Mouse (Mus musculus) hindbrain, embryonic 16.5 days (tissue): ENCODE data around the gene Olfr633. TPM values are rescaled to one million over a fixed set of nuclear protein-coding genes. Genes with fewer than 3 reads are reported as not detected.
"Not testable (repeated sequence)": the region's sequence is repeated elsewhere in the genome, so short reads cannot be mapped to it uniquely, and the experiment has no call there.

Experiments
- ATAC-seq: fragments of 200-750 bp; cut with Nextera tagmentation; 2 replicates; pipeline ENCODE4 v1.8.0; 2017; ENCODE audit warnings: moderate TSS enrichment, moderate library complexity
- H3K27ac ChIP-seq: fragments of 300-500 bp; sonication (generic); 2 replicates; pipeline ENCODE4 v1.5.1; 2014; ENCODE audit warnings: low read depth, mild to moderate bottlenecking, control low read depth, low read length, moderate library complexity
- H3K27me3 ChIP-seq: fragments of 300-500 bp; sonication (generic); replicated peaks from 2 replicates; pipeline ENCODE4 v1.6.1; 2014; ENCODE audit warnings: low read length; ENCODE audit not compliant: control insufficient read depth, insufficient read depth
- H3K36me3 ChIP-seq: fragments of 300-500 bp; sonication (generic); 2 replicates; pipeline ENCODE4 v1.6.1; 2014; ENCODE audit warnings: mild to moderate bottlenecking, low read length, moderate library complexity, mixed read lengths; ENCODE audit not compliant: control insufficient read depth, insufficient read depth
- H3K4me1 ChIP-seq: fragments of 300-500 bp; sonication (generic); 2 replicates; pipeline ENCODE4 v1.6.1; 2014; ENCODE audit warnings: low read depth, low read length; ENCODE audit not compliant: control insufficient read depth, insufficient read depth
- H3K4me2 ChIP-seq: fragments of 300-500 bp; sonication (generic); 2 replicates; pipeline ENCODE4 v1.6.1; 2014; ENCODE audit warnings: mild to moderate bottlenecking, low read length, control low read depth, moderate library complexity
- H3K4me3 ChIP-seq: fragments of 300-500 bp; sonication (generic); 2 replicates; pipeline ENCODE4 v1.5.1; 2014; ENCODE audit warnings: mild to moderate bottlenecking, low read length, control low read depth, moderate library complexity
- H3K9ac ChIP-seq: fragments of 300-500 bp; sonication (generic); 2 replicates; pipeline ENCODE4 v1.6.1; 2014; ENCODE audit warnings: low read depth, mild to moderate bottlenecking, control low read depth, low read length, moderate library complexity
- H3K9me3 ChIP-seq: fragments of 300-500 bp; sonication (generic); 2 replicates; pipeline ENCODE4 v1.6.1; 2014; ENCODE audit warnings: mild to moderate bottlenecking, low read length, moderate library complexity; ENCODE audit not compliant: control insufficient read depth
- WGBS: fragments of 180-500 bp; shearing (Covaris S2); extraction: QIAGEN DNeasy Blood & Tissue Kit; methylation state at CpG from one replicate; pipeline ENCODE4 v1.1.7; 2014; 5-methylcytosine and 5-hydroxymethylcytosine counted together
- polyA plus RNA-seq: library from polyadenylated mRNA; unstranded; fragments of >200 nt; fragmentation: Nextera tagmentation; extraction: Ambion mirVana; gene quantifications from 2 replicates; pipeline ENCODE4 v1.2.1, GENCODE M21; 2015

Olfr633 gene
- not detected in 2 replicates for polyA plus RNA-seq

DNA sequence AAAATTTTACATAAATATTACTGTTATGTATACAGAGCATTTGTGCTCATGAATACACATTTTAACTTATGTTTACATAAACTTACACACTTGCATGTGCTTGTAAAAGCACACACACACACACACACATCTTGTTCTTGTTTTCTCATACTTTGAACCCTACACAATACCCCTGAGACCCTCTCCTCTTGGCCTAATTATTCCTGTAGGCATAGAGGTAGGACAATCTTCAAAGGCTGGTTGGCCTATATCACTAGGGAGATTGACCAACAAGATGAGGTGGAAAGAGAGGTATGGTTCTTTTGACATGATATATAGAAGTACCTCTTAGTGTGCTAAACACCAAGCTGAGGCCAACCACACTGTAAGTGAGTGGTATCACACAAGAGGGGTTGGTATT lies at the start of gene Olfr633:
Olfr633 (plus strand) TSS at position 301 of the 400 bp plus-strand sequence.
- Histone ChIP-seq H3K36me3 (no peaks in the 10 kb centered on the region), H3K27me3 (no peaks in the 10 kb centered on the region), H3K4me2 (no peak within 1 kb of the TSS), H3K4me3 (no peak within 1 kb of the TSS), H3K4me1 (no peaks in the 10 kb centered on the region), H3K9me3 (no peaks in the 10 kb centered on the region), H3K9ac (no peak within 1 kb of the TSS), H3K27ac (no peak within 1 kb of the TSS)
- ATAC-seq: no peak

GRCm38 (mm10) chr7:103903187-103903586 lies 41.0 kb upstream of the Olfr633 start, which contains the start of gene Olfr65:
Gene Olfr65 (plus strand): TSS chr7:103903487.
- H3K27me3 ChIP-seq: no peaks in the 10 kb centered on the region
- H3K27ac ChIP-seq: no peak within 1 kb of the TSS
- no peak for ATAC-seq
- no peak within 1 kb of the TSS for H3K4me2 ChIP-seq
- no peaks in the 10 kb centered on the region for H3K4me1 ChIP-seq
- no peaks in the 10 kb centered on the region for H3K36me3 ChIP-seq
- no peaks in the 10 kb centered on the region for H3K9me3 ChIP-seq
- no peak within 1 kb of the TSS for H3K9ac ChIP-seq
- H3K4me3 ChIP-seq: no peak within 1 kb of the TSS
- WGBS: 80% methylated on average over 2 of the region's 2 CpGs

DNA sequence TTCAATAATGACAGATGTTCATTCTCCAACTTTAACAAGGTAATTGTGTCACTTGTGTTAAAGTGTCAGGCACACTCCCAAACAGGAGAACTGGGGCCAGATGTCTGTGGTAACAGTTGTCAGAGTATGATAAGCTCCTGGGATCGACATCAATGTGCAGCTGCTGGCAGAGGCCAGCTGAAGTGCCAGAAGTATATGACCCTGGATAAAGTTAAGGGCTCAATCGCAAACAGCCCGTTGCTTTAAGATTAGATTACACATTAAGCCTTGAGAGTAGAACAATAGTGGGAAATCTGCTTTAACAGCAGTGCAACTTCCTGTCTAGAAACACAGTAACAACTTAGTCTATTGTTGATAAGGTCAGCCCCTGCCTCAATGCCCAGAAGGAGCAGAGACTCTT lies 34.2 kb upstream of the Olfr633 start:
- H3K9me3 ChIP-seq: no peaks in the 10 kb centered on the region
- ATAC-seq: no peak

GRCm38 (mm10) chr7:103912969-103913511 lies 31.2 kb upstream of the Olfr633 start:
- Histone ChIP-seq H3K9me3 (no peaks in the 10 kb centered on the region), H3K4me1 (no peaks in the 10 kb centered on the region), H3K36me3 (no peaks in the 10 kb centered on the region), H3K27me3 (no peaks in the 10 kb centered on the region), H3K4me2 (no peak overlapping the region), H3K9ac (no peak overlapping the region), H3K27ac (no peak overlapping the region), H3K4me3 (no peak overlapping the region)
- ATAC-seq: no peak
- WGBS: 47% methylated on average over 8 of the region's 8 CpGs

More for the DNA sequence above, 34.2 kb upstream of the Olfr633 start:
- H3K4me3 ChIP-seq: no peak overlapping the region
- no peaks in the 10 kb centered on the region for H3K4me1 ChIP-seq
- no peaks in the 10 kb centered on the region for H3K36me3 ChIP-seq
- no peaks in the 10 kb centered on the region for H3K27me3 ChIP-seq
- WGBS: 67% methylated on average over 3 of the region's 3 CpGs
- H3K27ac ChIP-seq: no peak overlapping the region
- H3K4me2 ChIP-seq: no peak overlapping the region
- no peak overlapping the region for H3K9ac ChIP-seq

DNA sequence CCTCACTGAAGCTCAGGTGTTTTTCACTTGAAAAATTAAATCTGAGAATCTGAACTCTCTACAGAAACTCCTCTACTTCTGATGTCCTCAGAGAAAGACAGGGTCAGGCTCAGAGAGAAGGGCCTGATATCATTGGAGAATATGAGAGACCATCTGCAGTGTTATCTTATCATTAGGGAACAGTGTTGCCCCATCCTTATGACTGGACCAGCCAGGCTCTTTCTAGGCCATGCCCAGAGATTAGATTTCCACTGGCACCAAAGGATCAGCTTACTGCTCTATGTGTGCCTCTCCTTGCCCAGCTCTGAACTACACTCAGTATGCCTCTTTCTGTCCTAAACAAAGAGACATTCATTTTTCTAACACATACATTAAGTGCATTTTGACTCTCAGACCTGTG lies 28.9 kb upstream of the Olfr633 start:
- ATAC-seq: no peak

GRCm38 (mm10) chr7:103928525-103928924 lies 15.7 kb upstream of the Olfr633 start, which contains the start of gene Olfr631:
Gene Olfr631 (plus strand): TSS chr7:103928825.
- H3K27ac ChIP-seq: no peak within 1 kb of the TSS
- H3K4me3 ChIP-seq: no peak within 1 kb of the TSS
- H3K9ac ChIP-seq: no peak within 1 kb of the TSS
- H3K9me3 ChIP-seq: no peaks in the 10 kb centered on the region
- no peaks in the 10 kb centered on the region for H3K4me1 ChIP-seq
- no peak within 1 kb of the TSS for H3K4me2 ChIP-seq
- no peaks in the 10 kb centered on the region for H3K36me3 ChIP-seq
- ATAC-seq: no peak
- H3K27me3 ChIP-seq: no peaks in the 10 kb centered on the region

More for the DNA sequence above, 28.9 kb upstream of the Olfr633 start:
- Histone ChIP-seq H3K27ac (no peak overlapping the region), H3K9ac (no peak overlapping the region), H3K4me3 (no peak overlapping the region), H3K4me1 (no peaks in the 10 kb centered on the region), H3K27me3 (no peaks in the 10 kb centered on the region), H3K9me3 (no peaks in the 10 kb centered on the region), H3K36me3 (no peaks in the 10 kb centered on the region), H3K4me2 (no peak overlapping the region)

- H3K4me1 ChIP-seq: no peaks in the 10 kb centered on the region
- no peak within 1 kb of the TSS for H3K9ac ChIP-seq
- no peaks in the 10 kb centered on the region for H3K36me3 ChIP-seq
- H3K27me3 ChIP-seq: no peaks in the 10 kb centered on the region
- 78% methylated on average over 2 of the region's 2 CpGs for WGBS
- no peak for ATAC-seq
- no peak within 1 kb of the TSS for H3K4me3 ChIP-seq
- H3K4me2 ChIP-seq: no peak within 1 kb of the TSS
- no peak within 1 kb of the TSS for H3K27ac ChIP-seq
- H3K9me3 ChIP-seq: no peaks in the 10 kb centered on the region
Observed at GRCm38 (mm10) chr7:103934264-103934663, 10.0 kb upstream of the Olfr633 start, which contains the start of gene Olfr632. Gene Olfr632 (plus strand): TSS chr7:103934347.

GRCm38 (mm10) chr7:103942730-103943129 lies 1.5 kb upstream of the Olfr633 start:
- Histone ChIP-seq H3K4me1 (no peaks in the 10 kb centered on the region), H3K36me3 (no peaks in the 10 kb centered on the region), H3K4me2 (no peak overlapping the region), H3K9ac (no peak overlapping the region), H3K9me3 (no peaks in the 10 kb centered on the region), H3K27ac (no peak overlapping the region), H3K4me3 (no peak overlapping the region), H3K27me3 (no peaks in the 10 kb centered on the region)
- peak; percentile 50; the same call in 1 of the 2 replicates for ATAC-seq
- 27% methylated on average over 2 of the region's 2 CpGs for WGBS

GRCm38 (mm10) chr7:103966873-103967272 lies 22.6 kb downstream of the Olfr633 start:
- not testable (repeated sequence) for ATAC-seq, H3K9ac ChIP-seq, H3K4me2 ChIP-seq, H3K27me3 ChIP-seq, H3K4me3 ChIP-seq, H3K27ac ChIP-seq, H3K36me3 ChIP-seq, H3K9me3 ChIP-seq, H3K4me1 ChIP-seq
- WGBS: 97% methylated on average over 22 of the region's 22 CpGs
